Mouse (Mus musculus): Measurements from ENCODE around the gene Tanc1.

- no peak for TF ChIP-seq CTCF (IDR thresholded peaks at IDR 0.05; ENCODE audit: extremely low read depth, insufficient read length, insufficient replicate concordance, low read depth, low read length)
- no peak for TF ChIP-seq POLR2A (IDR thresholded peaks at IDR 0.05; ENCODE audit: low read depth, low read length)
Observed at GRCm38 (mm10) chr2:59769385-59769735, 157.5 kb downstream of the Tanc1 start.

All from small intestine, adult 2 months (tissue).